Mouse (Mus musculus) CH12.LX (cell line): ENCODE measurements at regions not wholly inside any gene's neighbourhood (a gene's known extent, or its start where the extent isn't known, plus 50 kb on each side); places are given as distances from the start of the nearest gene placed in this dataset.

ENCODE experiments used
- BHLHE40 ChIP-seq: IDR thresholded peaks from 2 replicates; pipeline ENCODE4 v1.6.1; 2011; ENCODE audit warnings: mild to moderate bottlenecking, low read depth, low read length, improper control_type of control experiment
- CHD2 ChIP-seq: IDR thresholded peaks from 2 replicates; pipeline ENCODE4 v1.6.1; 2011; ENCODE audit warnings: low read length, improper control_type of control experiment
- CTCF ChIP-seq, 2 experiments: IDR thresholded peaks in 1 of 2; conservative IDR thresholded peaks in 1 of 2; 2 replicates each; pipeline ENCODE4 v1.5.1; 2011 to 2012; ENCODE audit warnings: low read depth in 2 of 2, low read length in 2 of 2, improper control_type of control experiment in 1 of 2, inconsistent platforms in 1 of 2, mild to moderate bottlenecking in 1 of 2, moderate library complexity in 1 of 2
- JUND ChIP-seq: conservative IDR thresholded peaks from 2 replicates; pipeline ENCODE4 v1.6.1; 2011; ENCODE audit warnings: low read depth, low read length, improper control_type of control experiment
- POLR2A ChIP-seq: IDR thresholded peaks from 2 replicates; pipeline ENCODE4 v1.6.1; 2011; ENCODE audit warnings: low read depth, mild to moderate bottlenecking, improper control_type of control experiment, low read length
- TCF12 ChIP-seq: IDR thresholded peaks from 2 replicates; pipeline ENCODE4 v1.6.1; 2014; ENCODE audit warnings: low read depth, mild to moderate bottlenecking, inconsistent platforms, low read length, improper control_type of control experiment
- ZNF384 ChIP-seq: IDR thresholded peaks from 2 replicates; pipeline ENCODE4 v1.6.1; 2012; ENCODE audit warnings: low read depth, low read length, improper control_type of control experiment, inconsistent platforms

DNA sequence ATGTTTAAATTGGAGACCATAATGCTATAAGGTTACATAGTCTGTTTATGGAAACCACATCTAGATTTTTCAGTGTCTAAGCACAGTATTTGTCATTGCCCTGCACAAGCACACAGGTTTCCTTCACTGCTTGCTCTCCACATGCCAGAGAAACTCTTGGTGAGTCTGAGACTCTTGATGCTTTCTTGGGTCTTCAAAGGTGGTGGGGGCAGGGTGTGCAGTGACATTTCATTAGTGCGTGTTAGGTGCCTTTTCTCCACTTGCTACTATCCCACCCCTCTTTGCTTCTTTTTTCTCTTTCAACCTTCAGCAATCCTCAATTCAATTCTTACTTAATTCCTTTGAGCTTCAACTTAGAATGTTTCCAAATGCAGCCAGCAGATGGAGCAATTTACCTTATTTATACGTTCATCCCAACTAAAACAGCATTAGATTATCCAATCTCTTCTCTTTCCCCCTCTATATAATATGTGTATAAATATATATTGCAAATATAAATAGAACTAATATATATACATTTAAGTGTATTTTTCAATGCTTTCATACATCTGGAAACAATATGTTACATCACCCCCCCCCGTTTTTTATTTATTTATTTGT is 145.1 kb downstream of the Nup35 start:
- TF ChIP-seq BHLHE40, result no peak
- no peak for TF ChIP-seq ZNF384
- no peak for TF ChIP-seq CHD2
- no peak for TF ChIP-seq TCF12
- TF ChIP-seq CTCF (conservative IDR thresholded peaks at IDR 0.05 in 1 of 2, IDR thresholded peaks at IDR 0.05 in 1 of 2; ENCODE audit: low read depth in 2 of 2, low read length in 2 of 2), result peak in 1 of 2 experiments; percentile 64; a peak in 2 of 4 replicates
- no peak for TF ChIP-seq JUND
- no peak for TF ChIP-seq POLR2A
